ENCODE assay signal across 19 mouse cellular contexts in the genomic region with DNA sequence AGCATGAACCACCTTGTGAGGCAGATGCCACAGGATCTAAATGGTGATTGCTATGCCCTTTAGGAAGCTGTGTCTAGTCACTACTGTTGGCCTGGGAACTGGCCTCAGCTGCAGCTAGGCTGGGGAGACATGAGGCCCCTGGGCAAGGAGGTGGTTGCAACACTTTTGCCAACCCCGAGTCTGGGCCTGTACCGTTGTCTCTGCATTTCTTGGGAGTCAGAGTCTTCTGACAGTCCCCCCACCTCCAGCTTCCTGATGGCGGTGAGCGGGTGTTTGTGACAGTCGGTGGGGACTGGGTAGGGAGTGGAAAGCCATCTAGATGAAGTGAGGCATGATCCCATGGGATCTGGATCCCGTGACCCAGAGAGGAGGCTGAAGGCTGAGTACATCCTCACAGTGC.
"Had no signal": no experiment of that assay in that cellular context is flagged by ENCODE, and none has a peak within 500 bp of the region (broad histone marks: within the 10 kb centered on the region; RNA-seq: fewer than 3 reads in every experiment).

No protein-coding gene starts in this region.

- H3K27me3 ChIP-seq: liver, embryonic 12.5 days; stomach, embryonic 15.5 days had no signal

- H3K27ac ChIP-seq: liver, embryonic 12.5 days; liver, embryonic 14.5 days; midbrain, embryonic 12.5 days; neural tube, embryonic 13.5 days; neural tube, embryonic 15.5 days; stomach, embryonic 15.5 days; stomach, postnatal 0 days had no signal

- DNase-seq: lung, adult 18-20 months; lung, embryonic 14.5 days; lung, postnatal 10 days; lung, postnatal 4 days; midbrain, embryonic 14.5 days; retina, postnatal 1 day; right cerebral cortex, adult 18-20 months; right cerebral cortex, postnatal 25 days; right cerebral cortex, postnatal 4 days; thymus, postnatal 25 days had no signal

- H3K4me3 ChIP-seq: liver, embryonic 12.5 days; midbrain, embryonic 12.5 days; myocyte; neural tube, embryonic 13.5 days; neural tube, embryonic 15.5 days; stomach, embryonic 15.5 days had no signal

- H3K4me2 ChIP-seq: liver, embryonic 12.5 days; lung, embryonic 14.5 days; midbrain, embryonic 12.5 days; neural tube, embryonic 13.5 days; neural tube, embryonic 15.5 days; stomach, embryonic 15.5 days had no signal

- H3K36me3 ChIP-seq: stomach, embryonic 15.5 days had no signal

- H3K9ac ChIP-seq: liver, embryonic 12.5 days; liver, embryonic 14.5 days; lung, embryonic 14.5 days; midbrain, embryonic 12.5 days; neural tube, embryonic 13.5 days; neural tube, embryonic 15.5 days; stomach, embryonic 15.5 days had no signal

- ATAC-seq: liver, embryonic 12.5 days; midbrain, embryonic 16.5 days had no signal

- H3K9me3 ChIP-seq: liver, embryonic 12.5 days; midbrain, embryonic 12.5 days; neural tube, embryonic 13.5 days; neural tube, embryonic 15.5 days; stomach, embryonic 15.5 days had no signal
